Mouse (Mus musculus): ENCODE measurements around the gene Rin3. TPM values are rescaled to one million over a fixed set of nuclear protein-coding genes. Genes with fewer than 3 reads are reported as not detected.

Gene Rin3
- total and polyA plus RNA-seq, 3 experiments = 17.5 to 38.9 TPM; not detected in 1

DNA sequence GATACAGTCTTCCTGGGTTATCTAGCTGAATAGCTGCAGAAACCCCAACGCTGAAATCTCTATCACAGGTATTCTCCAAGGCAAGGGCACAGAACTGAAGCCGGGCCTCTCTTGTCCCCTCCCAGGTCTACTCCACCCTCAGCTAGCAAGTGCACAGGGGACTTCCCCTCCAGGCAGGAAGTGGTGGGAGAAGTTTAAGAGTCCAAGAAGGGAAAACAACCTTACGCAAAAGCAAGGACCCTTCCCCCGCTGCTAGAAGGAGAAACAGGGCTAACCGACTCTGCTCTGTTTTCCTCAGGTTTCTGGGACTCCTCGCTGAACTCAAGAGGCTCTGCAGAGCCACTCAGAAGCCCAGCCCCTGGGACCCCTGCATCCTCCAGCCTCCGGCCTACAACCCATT, 85.2 kb downstream of the Rin3 start:
- Histone ChIP-seq H3K9me3 (replicated peaks; ENCODE audit: insufficient read depth, low read length) (no peaks in the 10 kb centered on the region), H3K4me1 (ENCODE audit: control insufficient read depth in 1 of 2, insufficient read depth in 2 of 2, low read length in 2 of 2) (no peaks in the 10 kb centered on the region; a peak in 1 of 4 replicates), H3K79me2 (ENCODE audit: control insufficient read depth, insufficient read depth, low read length, poor library complexity) (peaks cover 4% of the 10 kb centered on the region; the same call in 1 of the 2 replicates), H3K4me3 (ENCODE audit: control insufficient read depth in 1 of 2, insufficient read depth in 1 of 2, low read depth in 2 of 2, low read length in 2 of 2) (no peak overlapping the region), H3K27me3 (ENCODE audit: control insufficient read depth in 1 of 2, insufficient read depth in 2 of 2, low read length in 2 of 2) (no peaks in the 10 kb centered on the region), H3K27ac (ENCODE audit: control insufficient read depth, low read depth, low read length) (no peak overlapping the region), H3K9ac (ENCODE audit: control insufficient read depth, low read depth, low read length, poor library complexity, severe bottlenecking) (no peak overlapping the region), H3K36me3 (ENCODE audit: control insufficient read depth in 1 of 2, insufficient read depth in 2 of 2, low read length in 2 of 2) (peaks cover 0 to 4% of the 10 kb centered on the region in 2 experiments; a peak in 2 of 4 replicates)
- DNase-seq (ENCODE audit: low read depth, low spot score) = no peak
- TF ChIP-seq BHLHE40 (IDR thresholded peaks at IDR 0.05; ENCODE audit: borderline replicate concordance, low read depth, low read length) (no peak), ELF1 (IDR thresholded peaks at IDR 0.05; ENCODE audit: low read depth, low read length) (no peak), MYC (IDR thresholded peaks at IDR 0.05; ENCODE audit: low read depth, low read length) (no peak), RCOR1 (IDR thresholded peaks at IDR 0.05; ENCODE audit: low read depth, low read length) (no peak), POLR2AphosphoS2 (IDR thresholded peaks at IDR 0.05; ENCODE audit: low read length) (no peak), TBP (IDR thresholded peaks at IDR 0.05; ENCODE audit: low read depth, low read length) (no peak), ZC3H11A (IDR thresholded peaks at IDR 0.05; ENCODE audit: low read depth, low read length) (no peak), MXI1 (IDR thresholded peaks at IDR 0.05; ENCODE audit: low read depth, low read length) (no peak), MAZ (IDR thresholded peaks at IDR 0.05; ENCODE audit: low read depth, low read length) (no peak), SMC3 (IDR thresholded peaks at IDR 0.05; ENCODE audit: low read depth, low read length) (no peak), NRF1 (IDR thresholded peaks at IDR 0.05; ENCODE audit: insufficient read depth, low read depth, low read length, poor library complexity, severe bottlenecking) (no peak), MAX (IDR thresholded peaks at IDR 0.05; ENCODE audit: low read length) (no peak), CTCF (IDR thresholded peaks at IDR 0.05 in 2 of 3, conservative IDR thresholded peaks at IDR 0.05 in 1 of 3; ENCODE audit: control insufficient read depth in 1 of 3, insufficient read depth in 1 of 3, low read depth in 2 of 3, low read length in 3 of 3, poor library complexity in 1 of 3, severe bottlenecking in 1 of 3) (no peak)

DNA sequence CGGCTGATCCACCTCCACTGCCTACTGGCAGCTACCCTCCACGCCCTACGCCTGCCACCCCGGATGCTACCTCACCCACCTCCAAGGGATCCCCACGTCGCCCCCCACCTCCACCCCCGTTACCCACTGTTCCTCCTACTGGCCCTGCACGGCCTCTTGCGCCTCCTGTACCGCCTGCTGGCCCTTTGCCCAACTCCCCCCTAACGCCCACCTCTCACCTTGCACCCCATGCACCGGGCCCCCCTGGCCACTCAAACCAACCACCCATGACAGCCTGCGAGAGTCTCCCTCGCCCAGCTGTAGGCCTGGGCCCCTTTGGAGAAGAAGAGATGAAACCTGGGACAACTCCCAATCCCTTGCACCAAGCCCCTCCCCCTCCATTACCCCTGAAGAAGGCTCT, 85.7 kb downstream of the Rin3 start:
- Histone ChIP-seq H3K4me1 (ENCODE audit: control insufficient read depth in 1 of 2, insufficient read depth in 2 of 2, low read length in 2 of 2) (no peaks in the 10 kb centered on the region; a peak in 1 of 4 replicates), H3K79me2 (ENCODE audit: control insufficient read depth, insufficient read depth, low read length, poor library complexity) (peaks cover 2% of the 10 kb centered on the region; the same call in 1 of the 2 replicates), H3K9ac (ENCODE audit: control insufficient read depth, low read depth, low read length, poor library complexity, severe bottlenecking) (no peak overlapping the region), H3K9me3 (replicated peaks; ENCODE audit: insufficient read depth, low read length) (no peaks in the 10 kb centered on the region), H3K27ac (ENCODE audit: control insufficient read depth, low read depth, low read length) (no peak overlapping the region), H3K4me3 (ENCODE audit: control insufficient read depth in 1 of 2, insufficient read depth in 1 of 2, low read depth in 2 of 2, low read length in 2 of 2) (no peak overlapping the region), H3K36me3 (ENCODE audit: control insufficient read depth in 1 of 2, insufficient read depth in 2 of 2, low read length in 2 of 2) (peaks cover 0 to 4% of the 10 kb centered on the region in 2 experiments; a peak in 2 of 4 replicates), H3K27me3 (ENCODE audit: control insufficient read depth in 1 of 2, insufficient read depth in 2 of 2, low read length in 2 of 2) (no peaks in the 10 kb centered on the region)
- TF ChIP-seq E2F4 (IDR thresholded peaks at IDR 0.05; ENCODE audit: borderline replicate concordance, low read depth, low read length) (no peak), RCOR1 (IDR thresholded peaks at IDR 0.05; ENCODE audit: low read depth, low read length) (no peak), CTCF (IDR thresholded peaks at IDR 0.05 in 2 of 3, conservative IDR thresholded peaks at IDR 0.05 in 1 of 3; ENCODE audit: control insufficient read depth in 1 of 3, insufficient read depth in 1 of 3, low read depth in 2 of 3, low read length in 3 of 3, poor library complexity in 1 of 3, severe bottlenecking in 1 of 3) (no peak), MAFK (IDR thresholded peaks at IDR 0.05; ENCODE audit: borderline replicate concordance, low read depth, low read length) (no peak), MAX (IDR thresholded peaks at IDR 0.05; ENCODE audit: low read length) (no peak), KAT2A (conservative IDR thresholded peaks at IDR 0.05; ENCODE audit: low read depth, low read length) (no peak), POLR2AphosphoS2 (IDR thresholded peaks at IDR 0.05; ENCODE audit: low read length) (no peak), GATA1 (IDR thresholded peaks at IDR 0.05; ENCODE audit: low read depth, low read length) (no peak), ELF1 (IDR thresholded peaks at IDR 0.05; ENCODE audit: low read depth, low read length) (no peak), CHD2 (IDR thresholded peaks at IDR 0.05; ENCODE audit: low read length) (no peak), MYB (IDR thresholded peaks at IDR 0.05; ENCODE audit: low read depth, low read length) (no peak), GABPA (IDR thresholded peaks at IDR 0.05; ENCODE audit: low read depth, low read length) (no peak)
- no peak for DNase-seq (ENCODE audit: low read depth, low spot score)

Measured in MEL (cell line).